Mouse (Mus musculus) frontal cortex, postnatal 10 days (tissue): ENCODE data around the gene Gm17535.
"Not testable (repeated sequence)": the region's sequence is repeated elsewhere in the genome, so short reads cannot be mapped to it uniquely, and the experiment has no call there.

Experiments
- DNase-seq, 2 experiments: peaks; one replicate each; pipeline ENCODE4 v3.0.0; 2022; ENCODE audit warnings: low spot score in 2 of 2, mixed read lengths in 1 of 2

Gene Gm17535

GRCm38 (mm10) chr9:3024912-3025467 is 9.4 kb upstream of the Gm17535 start, which contains the start of gene Gm10717:
Gene Gm10717, plus strand, starts transcription at chr9:3025417.
- peak; percentile 9 to 60 for DNase-seq

GRCm38 (mm10) chr9:3025653-3026052 is 8.7 kb upstream of the Gm17535 start:
- peak; percentile 56 to 77 for DNase-seq

GRCm38 (mm10) chr9:3026136-3026535 is 8.3 kb upstream of the Gm17535 start:
- DNase-seq, result not testable (repeated sequence)

GRCm38 (mm10) chr9:3026741-3027140 is 7.7 kb upstream of the Gm17535 start:
- DNase-seq, result not testable (repeated sequence)

- not testable (repeated sequence) for DNase-seq
Measured at GRCm38 (mm10) chr9:3027200-3027599, 7.2 kb upstream of the Gm17535 start.

GRCm38 (mm10) chr9:3029276-3030000 is 5.0 kb upstream of the Gm17535 start:
- DNase-seq, result peak in 1 of 2 experiments; percentile 62

GRCm38 (mm10) chr9:3030677-3031318 is 3.6 kb upstream of the Gm17535 start:
- DNase-seq, result not testable (repeated sequence)

- not testable (repeated sequence) for DNase-seq
Measured at GRCm38 (mm10) chr9:3036577-3036976, 2.2 kb downstream of the Gm17535 start, which contains the start of gene Gm10715. Gene Gm10715, plus strand, starts transcription at chr9:3036877.

- not testable (repeated sequence) for DNase-seq
Measured at GRCm38 (mm10) chr9:3038161-3038560, 3.8 kb downstream of the Gm17535 start.
